Mouse (Mus musculus) embryo, embryonic 11 days (tissue): ENCODE results near the gene Gm8890.
"Not testable (repeated sequence)": the region's sequence is repeated elsewhere in the genome, so short reads cannot be mapped to it uniquely, and the experiment has no call there.

Experiments used
- DNase-seq: peaks from one replicate; pipeline ENCODE4 v3.0.0-alpha.2; 2015

The Gm8890 gene

GRCm38 (mm10) chr5:11255733-11256132, at the start of gene Gm8890:
Gene Gm8890, plus strand, starts transcription at chr5:11256033.
- DNase-seq, result not testable (repeated sequence)

GRCm38 (mm10) chr5:11256221-11256620, 388 bp downstream of the Gm8890 start:
- not testable (repeated sequence) for DNase-seq
